Mouse (Mus musculus): ENCODE results near the gene Gm10203.
"Not testable (repeated sequence)": the region's sequence is repeated elsewhere in the genome, so short reads cannot be mapped to it uniquely, and the experiment has no call there.

Gm10203 gene

GRCm38 (mm10) chr6:149135631-149136030 lies 5.7 kb downstream of the Gm10203 start:
- DNase-seq (ENCODE audit: low read depth): no peak

GRCm38 (mm10) chr6:149137936-149138335 lies 8.0 kb downstream of the Gm10203 start:
- DNase-seq (ENCODE audit: low read depth): no peak

GRCm38 (mm10) chr6:149139011-149139410 lies 9.0 kb downstream of the Gm10203 start:
- no peak for DNase-seq (ENCODE audit: low read depth)

- DNase-seq (ENCODE audit: low read depth): no peak
Observed at GRCm38 (mm10) chr6:149139471-149139870, 9.5 kb downstream of the Gm10203 start, which contains the start of gene Etfbkmt. Etfbkmt (plus strand) TSS chr6:149139849.

DNA sequence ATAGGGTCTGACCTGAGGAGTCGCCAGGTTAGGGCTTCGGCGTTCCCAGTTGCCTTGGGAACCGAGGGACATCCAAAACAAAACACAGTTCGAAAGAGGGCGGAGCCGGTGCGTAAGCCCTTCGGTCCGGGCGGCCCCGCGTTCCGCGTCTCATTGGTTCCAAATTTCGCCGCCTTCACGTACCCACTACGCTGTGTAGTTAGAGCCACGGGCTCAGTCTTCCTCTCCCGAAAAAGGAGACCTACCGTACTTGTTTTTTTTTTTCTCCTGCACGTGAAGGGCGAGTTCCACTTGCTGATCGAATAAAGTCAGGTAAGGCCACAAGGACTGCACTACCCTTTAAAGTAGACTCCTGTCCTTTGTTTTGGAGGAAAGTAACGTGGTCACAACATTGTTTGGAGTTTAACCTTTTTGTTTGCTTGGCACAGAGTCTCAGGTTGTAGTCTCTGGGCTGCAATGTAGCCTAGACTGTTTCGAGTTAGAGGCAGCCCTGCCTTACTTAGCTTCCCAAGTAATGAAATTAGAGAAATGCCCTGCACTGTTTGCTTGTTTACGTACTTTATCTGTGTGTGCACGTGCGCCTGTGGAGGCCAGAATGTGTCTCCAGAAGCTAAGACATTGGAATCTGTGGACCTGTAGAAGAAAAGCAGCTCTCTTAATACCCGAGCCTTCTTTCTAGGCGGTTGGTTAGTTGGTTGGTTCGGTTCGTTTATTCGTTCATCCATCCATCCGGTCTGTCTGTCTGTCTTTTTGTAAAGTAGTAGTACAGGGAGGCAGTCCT lies 11.6 kb downstream of the Gm10203 start:
- DNase-seq (ENCODE audit: low read depth): peak; percentile 90

DNA sequence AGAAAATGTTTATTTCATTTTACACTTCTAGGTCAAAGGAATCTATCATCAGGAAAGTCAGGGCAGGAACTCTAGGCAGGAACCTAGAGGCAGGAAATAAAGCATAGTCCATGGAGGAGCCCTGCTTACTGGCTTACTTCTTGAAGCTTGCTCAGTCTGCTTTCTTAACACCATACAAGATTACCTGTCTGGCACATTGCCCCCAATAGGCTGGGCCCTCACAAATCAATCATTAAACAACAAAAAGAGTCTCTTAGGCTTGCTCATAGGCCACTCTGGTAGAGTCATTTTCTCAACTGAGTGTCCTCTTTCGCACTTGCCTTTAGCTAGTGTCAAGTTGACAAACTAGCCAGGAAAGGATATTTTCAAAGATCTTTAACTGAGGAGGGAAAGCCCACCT lies 15.2 kb downstream of the Gm10203 start:
- no peak for DNase-seq (ENCODE audit: low read depth)

- DNase-seq (ENCODE audit: low read depth): no peak
Observed at GRCm38 (mm10) chr6:149148436-149149229, 18.7 kb downstream of the Gm10203 start.

DNA sequence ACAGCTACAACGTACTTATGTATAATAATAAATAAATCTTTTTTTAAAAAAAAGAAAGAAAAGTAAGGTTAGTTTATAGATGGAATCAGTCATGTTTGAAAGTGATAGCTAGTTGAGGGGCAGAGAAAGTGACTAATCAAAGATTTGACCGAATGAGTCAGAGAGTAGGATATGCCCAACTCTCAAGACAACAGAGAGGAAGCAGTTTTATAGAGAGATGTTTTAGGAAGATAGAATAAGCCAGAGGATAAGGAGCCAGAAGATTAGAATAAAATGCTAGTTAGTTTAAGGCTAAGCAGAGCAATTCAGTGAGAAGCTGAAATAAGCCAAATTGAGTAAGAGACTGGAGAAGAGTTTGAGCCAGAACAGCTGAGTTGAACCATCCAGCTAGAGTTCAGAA lies 22.1 kb downstream of the Gm10203 start:
- DNase-seq (ENCODE audit: low read depth): no peak

DNA sequence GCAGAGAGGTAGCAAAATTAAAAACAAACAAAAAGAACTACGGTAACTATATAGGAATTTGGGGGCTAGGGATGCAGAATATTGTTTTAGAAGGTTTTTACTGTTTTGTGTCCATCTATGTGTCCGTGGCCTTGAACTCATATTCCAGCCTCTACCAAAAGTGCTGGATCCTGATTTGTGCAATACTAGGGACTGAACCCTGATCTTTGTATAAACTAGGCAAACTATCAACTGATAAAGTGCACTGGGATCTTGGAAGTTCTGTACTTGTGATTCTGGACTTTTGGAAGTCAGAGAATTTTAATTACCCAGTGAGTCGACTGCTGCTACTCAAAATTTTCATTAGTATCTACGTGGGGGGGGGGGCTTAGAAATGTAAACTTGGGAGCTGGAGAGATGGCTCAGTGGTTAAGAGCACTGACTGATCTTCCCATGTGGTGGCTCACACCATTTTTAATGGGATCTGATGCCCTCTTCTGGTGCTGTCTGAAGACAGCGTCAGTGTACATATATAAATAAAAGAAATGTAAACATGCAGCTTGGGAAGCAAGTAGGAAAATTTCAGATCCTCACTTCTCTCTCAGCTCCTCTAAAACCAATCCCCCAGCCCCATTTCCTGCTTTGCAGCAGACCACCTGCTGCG lies 23.6 kb downstream of the Gm10203 start:
- DNase-seq (ENCODE audit: low read depth): no peak

- no peak for DNase-seq (ENCODE audit: low read depth)
Observed at GRCm38 (mm10) chr6:149154116-149155030, 24.4 kb downstream of the Gm10203 start.

DNA sequence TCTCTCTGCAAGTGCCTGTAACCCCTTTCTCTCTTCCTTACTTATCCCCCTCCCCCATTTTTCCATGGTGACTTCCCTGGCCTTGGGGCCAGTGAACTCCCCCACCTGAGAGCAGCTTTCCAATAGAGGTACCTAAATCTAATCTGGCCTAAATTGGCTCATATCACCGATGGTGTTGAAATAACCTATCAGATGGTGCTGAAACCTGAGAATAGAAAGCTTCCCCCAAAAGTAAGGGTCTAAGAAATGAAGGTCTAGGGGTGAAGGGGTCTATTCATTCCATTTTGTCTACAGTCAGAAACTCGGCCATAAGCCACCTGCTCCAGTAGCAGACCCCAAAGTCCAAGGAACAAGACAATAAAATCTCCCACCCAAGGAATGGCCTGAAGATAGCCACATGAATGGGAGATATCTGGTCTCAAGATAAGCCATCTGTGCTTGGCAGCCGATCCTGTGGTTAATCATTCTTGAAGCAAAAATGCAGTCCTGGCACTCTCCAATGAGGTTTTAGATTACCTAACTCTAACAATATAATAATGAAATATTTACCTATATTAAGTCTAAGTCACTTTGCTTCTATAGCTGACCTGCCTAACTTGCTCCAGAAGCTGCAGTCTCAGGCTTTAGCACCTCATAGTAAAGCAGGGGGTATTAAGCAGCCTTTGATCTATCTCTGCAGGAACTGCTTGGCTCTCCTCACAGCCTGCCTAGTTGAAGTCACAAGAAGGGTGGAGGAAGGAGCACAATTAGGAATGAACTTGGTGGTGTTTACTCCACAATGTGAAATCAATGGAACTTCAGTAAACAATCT lies 25.3 kb downstream of the Gm10203 start:
- DNase-seq (ENCODE audit: low read depth): no peak

- DNase-seq (ENCODE audit: low read depth): not testable (repeated sequence)
Observed at GRCm38 (mm10) chr6:149167038-149167437, 37.1 kb downstream of the Gm10203 start.

DNA sequence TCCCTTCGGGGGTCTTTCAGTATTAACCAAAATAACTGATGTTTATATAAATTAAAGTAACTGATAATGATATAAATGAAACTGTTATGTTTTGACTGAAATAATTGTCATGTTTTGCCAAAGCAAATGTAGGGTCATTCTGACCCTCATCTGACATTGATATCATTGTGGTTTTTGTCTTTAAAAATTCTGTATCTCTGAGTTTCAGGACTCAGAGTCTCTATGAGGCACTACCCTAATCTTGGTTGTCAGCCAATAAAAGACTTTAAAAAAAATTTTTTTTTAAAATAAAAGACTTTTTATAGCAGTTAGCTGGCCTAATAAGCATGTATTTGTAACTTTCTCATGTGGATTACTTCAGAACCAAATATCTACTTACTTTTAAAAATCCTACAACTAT lies 37.7 kb downstream of the Gm10203 start:
- no peak for DNase-seq (ENCODE audit: low read depth)

DNA sequence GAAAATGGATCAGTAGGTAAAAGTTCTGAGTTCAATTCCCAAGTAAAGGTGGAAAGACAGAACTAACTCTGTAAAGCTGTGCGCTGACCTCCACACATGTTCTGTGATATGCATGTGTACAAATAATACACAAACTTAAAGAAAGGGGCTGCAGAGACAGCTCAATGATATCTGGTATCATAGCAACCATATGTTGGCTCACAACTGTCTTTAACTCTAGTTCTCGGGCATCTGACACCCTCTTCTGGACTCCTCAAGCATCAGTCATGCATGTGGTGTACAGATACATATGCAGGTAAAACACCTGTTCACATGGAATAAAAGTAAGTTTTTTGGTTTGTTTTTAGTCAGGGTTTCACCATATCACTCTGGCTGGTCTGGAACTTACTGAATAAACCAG lies 38.5 kb downstream of the Gm10203 start:
- DNase-seq (ENCODE audit: low read depth): no peak

DNA sequence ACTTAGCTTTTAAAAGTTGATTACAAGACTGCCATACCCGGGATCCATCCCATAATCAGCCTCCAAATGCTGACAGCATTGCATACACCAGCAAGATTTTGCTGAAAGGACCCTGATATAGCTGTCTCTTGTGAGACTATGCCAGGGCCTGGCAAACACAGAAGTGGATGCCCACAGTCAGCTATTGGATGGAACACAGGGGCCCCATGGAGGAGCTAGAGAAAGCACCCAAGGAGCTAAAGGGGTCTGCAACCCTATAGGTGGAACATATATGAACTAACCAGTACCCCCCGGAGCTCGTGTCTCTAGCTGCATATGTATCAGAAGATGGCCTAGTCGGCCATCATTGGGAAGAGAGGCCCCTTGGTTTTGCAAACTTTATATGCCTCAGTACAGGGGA lies 40.0 kb downstream of the Gm10203 start:
- DNase-seq (ENCODE audit: low read depth): not testable (repeated sequence)

GRCm38 (mm10) chr6:149173831-149174625 lies 44.1 kb downstream of the Gm10203 start:
- DNase-seq (ENCODE audit: low read depth): no peak

- DNase-seq (ENCODE audit: low read depth): no peak
Observed at GRCm38 (mm10) chr6:149174932-149175570, 45.1 kb downstream of the Gm10203 start.

- no peak for DNase-seq (ENCODE audit: low read depth)
Observed at GRCm38 (mm10) chr6:149179064-149179463, 49.1 kb downstream of the Gm10203 start.

Data from c-Kit-positive CD71-negative TER-119-negative erythroid progenitor cells, embryonic 14.5 days (primary cell).